Mouse (Mus musculus) erythroblast, embryonic 14.5 days (primary cell): Measurements from ENCODE around the gene Epn1.

Source experiments
- GATA1 ChIP-seq: IDR thresholded peaks from 2 replicates; pipeline ENCODE4 v1.6.1; 2012; ENCODE audit warnings: low read length, inconsistent platforms, mixed read lengths
- TAL1 ChIP-seq: IDR thresholded peaks from 3 replicates; pipeline ENCODE4 v1.6.1; 2012; ENCODE audit warnings: low read length, inconsistent platforms, mixed read lengths

DNA sequence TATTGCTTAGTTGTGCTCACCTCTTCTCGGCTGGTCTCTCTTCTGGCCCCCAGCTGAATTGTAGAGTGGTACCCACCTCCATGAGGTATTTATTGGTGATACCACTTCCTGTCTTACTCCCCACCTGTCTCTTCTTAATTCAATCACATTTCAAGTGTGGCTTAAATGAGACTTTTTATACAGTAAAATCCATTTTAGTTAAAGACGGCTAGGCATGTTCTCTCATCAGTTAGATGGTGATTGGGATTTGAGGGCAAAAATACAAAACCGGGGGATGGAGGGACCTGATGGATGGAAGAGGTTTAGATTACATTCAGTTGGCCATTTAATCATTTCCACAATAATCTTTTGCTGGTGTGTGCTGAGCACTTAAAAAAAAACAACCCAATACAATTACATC lies 36.8 kb downstream of the Epn1 start, which contains the start of gene Rfpl4:
- TF ChIP-seq GATA1 (no peak), TAL1 (no peak)
